Mouse (Mus musculus): ENCODE data around the gene Txlnb. TPM values are rescaled to one million over a fixed set of nuclear protein-coding genes. Genes with fewer than 3 reads are reported as not detected.
"Not testable (repeated sequence)": the region's sequence is repeated elsewhere in the genome, so short reads cannot be mapped to it uniquely, and the experiment has no call there.

The Txlnb gene
- total RNA-seq, 2 experiments from 2014 or later, result 0.34 to 0.39 TPM

DNA sequence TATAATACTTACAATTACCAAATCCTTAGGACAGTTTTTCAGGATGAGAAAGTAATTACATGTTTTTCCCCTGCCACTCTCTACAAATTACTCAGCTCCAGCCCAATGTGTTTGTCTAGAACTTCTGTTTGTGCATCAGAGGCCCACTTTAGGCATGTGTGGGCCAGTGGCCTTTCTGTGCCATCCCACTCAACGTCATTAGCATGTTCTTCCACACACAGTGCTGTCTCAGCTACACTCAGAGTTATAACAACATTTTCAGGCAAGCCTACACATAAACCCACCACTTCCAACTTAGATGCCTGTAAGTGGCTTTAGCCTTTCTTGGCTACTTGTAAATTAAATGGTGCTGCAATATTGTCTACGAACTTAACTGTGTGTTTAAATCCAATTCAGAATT is 5.8 kb downstream of the Txlnb start:
- intact Hi-C loops (cut with DNase I), result no loop called here
- peak in 1 of 2 experiments; percentile 77 for DNase-seq (ENCODE audit: low spot score in 2 of 2)

DNA sequence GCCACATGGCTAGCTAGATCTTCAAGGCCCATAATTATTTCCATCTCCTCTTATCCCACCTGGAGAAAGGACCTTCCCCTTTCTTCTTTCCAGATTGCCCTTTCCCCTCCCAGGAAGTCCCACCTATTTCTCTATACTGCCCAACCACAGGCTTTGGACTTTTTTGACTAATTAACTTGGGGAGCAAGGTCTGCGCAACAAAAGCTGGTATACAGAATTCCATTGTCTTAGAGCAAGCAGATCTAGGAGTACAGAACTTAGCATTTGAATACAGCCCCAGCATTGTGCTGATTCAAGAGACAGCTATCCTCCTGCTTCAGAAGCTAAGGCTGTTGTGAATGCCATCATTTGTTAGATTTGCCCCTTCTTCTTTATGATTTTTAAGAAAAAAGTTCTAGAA is 12.5 kb downstream of the Txlnb start:
- DNase-seq (ENCODE audit: low spot score in 2 of 2), result no peak
- intact Hi-C loops (cut with DNase I), result no loop called here

DNA sequence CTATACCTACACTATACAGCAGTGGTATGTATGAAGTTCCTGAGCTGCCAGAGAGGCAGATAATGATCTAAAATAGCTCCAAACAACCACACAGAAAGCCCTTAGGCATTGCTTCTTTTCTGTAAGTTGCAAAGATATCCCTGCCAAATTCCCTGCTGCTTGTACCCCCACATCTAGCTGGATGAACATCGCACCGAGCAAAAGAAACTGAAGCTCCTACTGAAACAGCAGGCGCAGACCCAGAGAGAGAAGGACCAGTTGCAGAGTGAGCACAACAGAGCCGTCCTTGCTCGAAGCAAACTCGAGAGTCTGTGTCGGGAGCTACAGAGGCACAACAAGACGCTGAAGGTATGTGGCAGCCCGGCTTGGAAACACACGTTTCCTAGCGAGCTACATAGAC is 19.0 kb downstream of the Txlnb start:
- intact Hi-C loops (cut with DNase I), result no loop called here
- DNase-seq (ENCODE audit: low spot score in 2 of 2), result peak in 1 of 2 experiments; percentile 37

DNA sequence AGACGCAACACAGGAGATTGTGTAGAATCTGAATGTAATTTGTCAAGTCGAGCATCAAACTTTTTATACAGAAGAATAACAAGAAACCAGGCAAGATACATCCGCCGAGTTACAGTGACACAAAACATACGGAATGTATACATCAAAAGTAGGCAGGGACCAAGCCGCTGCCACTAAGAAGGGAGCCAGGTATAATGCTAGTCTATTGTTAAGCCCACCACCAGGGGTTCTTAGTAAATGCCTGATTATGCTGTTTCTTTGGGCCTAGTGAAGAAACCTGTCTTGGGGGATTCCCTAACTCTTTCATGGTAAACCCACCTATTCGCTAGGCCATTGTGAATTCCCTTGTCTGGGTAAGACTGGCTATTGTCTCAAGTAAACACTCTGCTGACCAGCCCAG is 24.4 kb downstream of the Txlnb start:
- intact Hi-C loops (cut with DNase I); DNase-seq (ENCODE audit: low spot score in 2 of 2): not testable (repeated sequence)

DNA sequence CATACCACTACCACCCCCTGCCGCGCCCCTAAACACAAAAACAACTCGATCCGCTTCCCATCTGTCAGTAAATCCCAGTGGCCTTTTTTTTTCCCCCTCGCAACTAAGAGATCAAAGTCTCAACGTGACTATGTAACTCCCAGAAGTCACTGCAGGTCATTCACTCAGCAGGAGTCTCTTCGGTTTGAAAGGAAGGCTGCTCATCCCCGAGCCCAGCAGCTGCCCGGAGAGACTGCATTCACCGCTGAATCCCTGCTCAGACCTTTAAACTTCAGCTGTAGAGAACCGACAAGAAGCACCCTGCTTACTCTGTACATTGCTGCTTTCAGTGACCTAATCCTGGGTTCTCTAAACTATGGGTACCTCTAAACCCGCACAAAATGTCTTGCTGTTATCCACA is 31.4 kb downstream of the Txlnb start:
- intact Hi-C loops (cut with DNase I), result no loop called here
- no peak for DNase-seq (ENCODE audit: low spot score in 2 of 2)

DNA sequence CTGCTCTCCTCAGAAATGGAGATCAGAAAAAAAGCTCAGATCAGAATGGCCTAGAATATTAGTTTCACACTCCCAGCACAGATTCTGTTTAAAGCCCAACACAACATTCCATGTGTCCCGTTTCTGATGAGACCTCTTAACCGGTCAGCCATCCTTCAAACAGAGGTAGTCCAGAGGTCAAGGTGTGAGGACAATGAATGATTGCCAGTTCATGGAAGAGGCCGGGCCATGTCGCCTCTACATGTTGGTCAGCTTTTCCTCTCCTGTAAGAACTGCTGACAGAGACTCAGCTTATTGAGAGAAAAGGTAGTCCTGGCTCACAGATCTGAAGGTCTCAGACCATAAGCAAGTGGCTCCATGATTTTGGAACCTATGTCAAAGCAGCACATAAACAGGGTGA is 33.2 kb downstream of the Txlnb start:
- intact Hi-C loops (cut with DNase I), result no loop called here

DNA sequence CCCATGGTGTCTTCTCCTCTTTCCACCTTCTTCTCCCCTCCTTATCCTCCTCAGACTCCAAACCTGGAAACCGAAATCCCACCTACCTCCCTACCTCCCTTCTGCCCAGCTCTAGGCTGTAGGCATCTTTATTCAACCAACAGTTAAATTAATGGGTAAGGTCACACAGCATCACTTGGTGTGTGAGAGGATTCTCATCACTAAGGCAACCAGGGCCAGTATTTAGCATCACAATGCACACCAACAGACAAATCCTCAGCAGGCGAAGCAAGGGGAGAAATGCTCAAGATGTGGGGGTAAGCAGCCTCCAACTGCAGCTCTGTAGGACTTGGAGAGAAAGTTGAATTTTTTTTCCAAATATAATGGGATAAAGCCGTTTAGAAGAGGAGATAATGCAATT is 35.0 kb downstream of the Txlnb start:
- no peak for DNase-seq (ENCODE audit: low spot score in 2 of 2)
- intact Hi-C loops (cut with DNase I), result no loop called here

More for the DNA sequence above, 33.2 kb downstream of the Txlnb start:
- no peak for DNase-seq (ENCODE audit: low spot score in 2 of 2)

DNA sequence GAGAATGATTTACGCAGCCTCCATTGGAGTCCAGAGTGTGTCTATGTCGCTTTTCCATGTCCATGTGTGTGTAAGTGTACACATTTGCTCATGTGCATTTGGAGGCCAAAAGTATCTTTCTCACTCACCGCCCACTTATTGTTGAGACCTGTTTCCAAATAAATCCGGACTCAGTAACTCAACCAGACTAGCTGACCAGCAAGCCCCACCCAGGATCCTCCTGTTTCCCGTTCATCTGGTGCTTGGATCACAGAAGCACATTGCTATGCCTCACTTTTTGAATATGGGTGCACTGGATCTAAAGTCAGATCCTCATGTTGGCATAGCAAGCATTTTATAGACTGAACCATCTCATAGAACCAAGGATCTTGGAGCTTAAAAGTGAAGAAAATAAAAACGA is 39.0 kb downstream of the Txlnb start:
- no peak for DNase-seq (ENCODE audit: low spot score in 2 of 2)
- intact Hi-C loops (cut with DNase I), result loop anchor here (5.0 kb wide), 1 partner anchor 38 kb away; the partner anchor contains the start of gene Txlnb

DNA sequence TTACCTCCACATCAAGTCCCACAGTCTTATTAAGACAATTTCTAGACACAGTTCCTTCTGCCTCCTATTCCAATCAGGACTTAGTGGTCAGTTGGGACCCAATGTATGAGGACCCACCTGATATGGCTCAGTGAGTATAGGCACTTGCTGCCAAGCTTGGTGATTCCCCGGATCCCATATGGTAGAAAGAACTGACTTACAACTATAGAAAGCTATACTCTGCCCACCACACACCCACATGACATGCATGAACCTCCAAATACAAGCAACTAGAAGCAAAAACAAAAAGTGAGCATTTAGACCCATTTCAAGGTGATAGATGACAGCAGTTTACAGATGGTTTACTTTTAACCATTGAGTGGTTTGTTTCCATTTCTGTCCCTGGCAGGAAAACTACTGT is 40.2 kb downstream of the Txlnb start:
- intact Hi-C loops (cut with DNase I), result loop anchor here (5.0 kb wide), 1 partner anchor 39 kb away; the partner anchor contains the start of gene Txlnb
- peak in 1 of 2 experiments; percentile 51 for DNase-seq (ENCODE audit: low spot score in 2 of 2)

DNA sequence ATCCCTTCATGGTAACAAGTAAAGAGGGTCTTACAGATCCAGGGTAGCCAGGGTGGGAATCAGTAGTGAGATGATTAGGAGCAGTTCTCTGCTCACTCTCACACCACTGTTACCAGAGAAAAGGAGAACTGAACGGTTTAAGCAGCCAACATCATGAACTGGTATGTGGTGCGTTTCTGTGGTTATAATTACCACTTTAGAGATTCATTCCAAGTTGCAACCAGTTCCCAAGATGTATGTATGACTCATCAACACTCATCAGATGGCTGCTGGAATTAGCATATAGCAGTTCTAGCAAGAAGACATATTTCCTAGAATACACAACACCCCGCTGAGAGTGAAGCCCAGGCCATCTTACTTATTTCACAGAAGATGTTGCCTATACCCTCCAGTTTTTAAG is 46.0 kb downstream of the Txlnb start:
- intact Hi-C loops (cut with DNase I), result no loop called here
- peak; percentile 42 to 92 for DNase-seq (ENCODE audit: low spot score in 2 of 2)

DNA sequence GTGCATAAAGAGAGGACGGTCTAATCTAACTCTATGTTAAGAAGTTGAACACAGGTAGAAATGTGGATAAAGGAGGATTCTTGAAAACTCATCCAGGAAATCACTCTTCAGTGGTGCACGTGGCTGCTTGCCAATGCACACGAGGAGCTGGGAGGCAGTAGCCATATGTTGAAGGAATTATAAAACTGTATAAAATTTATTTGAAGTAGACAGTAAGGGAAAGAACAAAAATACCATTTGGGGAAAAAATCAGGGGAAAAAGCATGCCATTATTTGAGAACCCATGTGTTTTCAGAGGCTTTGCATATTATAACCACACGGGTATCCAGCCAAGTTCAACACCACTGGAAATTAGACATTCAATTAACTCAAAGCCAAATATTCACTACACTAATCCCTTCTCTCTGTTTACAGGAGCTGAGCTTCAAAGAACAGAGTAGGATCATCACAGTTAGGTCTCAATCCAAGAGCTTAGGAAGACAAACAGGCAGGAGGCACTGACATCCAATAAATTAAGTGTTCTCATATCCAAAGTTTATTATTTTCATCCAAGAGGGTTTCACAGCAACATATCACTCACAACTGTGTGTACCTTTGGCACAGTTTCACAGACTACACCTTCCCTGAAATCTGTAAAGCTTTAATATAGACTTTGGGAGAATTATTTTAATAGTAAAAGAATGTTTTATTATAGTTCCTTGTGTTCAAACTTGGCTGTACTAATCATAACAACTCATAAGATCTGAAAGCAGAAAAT is 48.9 kb downstream of the Txlnb start:
- peak; percentile 40 to 76 for DNase-seq (ENCODE audit: low spot score in 2 of 2)
- intact Hi-C loops (cut with DNase I), result no loop called here

DNA sequence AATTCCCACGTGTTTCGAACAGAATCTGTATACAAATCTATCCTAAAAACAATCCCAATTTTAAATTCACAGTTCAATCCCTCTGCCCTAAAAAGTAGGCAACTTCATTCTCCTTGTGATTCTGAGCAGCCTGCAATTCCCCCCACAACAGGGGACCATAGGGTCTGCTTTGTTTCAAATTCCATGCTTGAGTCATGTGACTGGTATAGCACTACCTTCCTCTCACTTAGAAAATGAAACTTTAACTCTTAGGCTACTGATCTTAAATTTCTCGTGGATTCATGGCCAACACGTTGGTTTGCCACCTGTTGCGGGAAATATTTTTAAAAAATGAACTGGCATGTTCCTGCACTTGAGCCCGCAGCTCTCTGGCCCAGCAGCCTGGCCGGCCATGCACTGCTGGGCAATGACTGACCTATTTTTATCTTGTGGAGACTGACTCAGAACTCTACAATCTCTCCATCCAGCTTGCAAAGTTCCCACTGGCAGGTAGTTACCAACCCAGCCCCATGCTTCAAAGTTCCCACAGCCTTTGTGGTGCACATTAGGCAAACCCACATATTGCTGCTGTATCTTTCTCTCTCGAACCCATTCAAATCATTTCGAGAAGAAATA is 61.7 kb downstream of the Txlnb start:
- DNase-seq (ENCODE audit: low spot score in 2 of 2), result no peak

DNA sequence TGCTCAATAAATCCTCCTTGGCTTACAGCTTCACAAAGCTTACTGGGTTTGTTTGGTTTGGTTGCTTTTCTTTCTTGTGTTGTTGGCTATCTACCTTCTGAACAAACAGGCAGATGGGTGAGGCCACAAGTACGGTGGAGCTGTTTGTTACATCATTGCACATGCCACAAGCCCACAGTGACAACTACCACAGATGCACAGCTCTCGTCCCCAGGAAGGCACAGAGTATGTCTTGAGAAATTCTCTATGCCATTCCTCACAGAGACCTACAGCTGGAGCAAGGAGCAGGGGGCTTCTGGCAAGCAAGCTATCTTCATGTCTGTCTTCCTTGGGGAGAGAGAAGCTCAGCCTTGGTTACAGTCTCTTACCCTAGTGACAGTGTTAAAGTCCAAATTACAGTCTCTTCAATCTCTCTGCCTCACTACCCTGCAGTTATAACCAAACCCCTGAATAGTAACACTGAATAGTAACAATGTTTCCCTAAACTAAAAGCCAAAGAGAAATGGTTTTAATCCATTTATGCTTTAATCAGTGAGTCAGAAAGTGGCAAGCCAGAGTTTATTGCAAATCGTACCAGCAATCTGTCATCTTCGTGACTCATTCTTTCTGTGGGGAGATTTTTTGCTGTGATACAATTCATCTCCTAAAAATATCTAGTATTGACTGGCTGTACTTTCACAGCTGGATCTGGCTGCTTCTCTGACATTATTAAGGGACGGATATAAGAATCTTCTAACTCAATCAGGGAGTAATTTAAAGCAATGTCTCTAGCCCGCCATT is 64.9 kb downstream of the Txlnb start:
- intact Hi-C loops (cut with DNase I), result no loop called here
- DNase-seq (ENCODE audit: low spot score in 2 of 2), result peak; percentile 13 to 63

More for the DNA sequence above, 61.7 kb downstream of the Txlnb start:
- intact Hi-C loops (cut with DNase I), result no loop called here

DNA sequence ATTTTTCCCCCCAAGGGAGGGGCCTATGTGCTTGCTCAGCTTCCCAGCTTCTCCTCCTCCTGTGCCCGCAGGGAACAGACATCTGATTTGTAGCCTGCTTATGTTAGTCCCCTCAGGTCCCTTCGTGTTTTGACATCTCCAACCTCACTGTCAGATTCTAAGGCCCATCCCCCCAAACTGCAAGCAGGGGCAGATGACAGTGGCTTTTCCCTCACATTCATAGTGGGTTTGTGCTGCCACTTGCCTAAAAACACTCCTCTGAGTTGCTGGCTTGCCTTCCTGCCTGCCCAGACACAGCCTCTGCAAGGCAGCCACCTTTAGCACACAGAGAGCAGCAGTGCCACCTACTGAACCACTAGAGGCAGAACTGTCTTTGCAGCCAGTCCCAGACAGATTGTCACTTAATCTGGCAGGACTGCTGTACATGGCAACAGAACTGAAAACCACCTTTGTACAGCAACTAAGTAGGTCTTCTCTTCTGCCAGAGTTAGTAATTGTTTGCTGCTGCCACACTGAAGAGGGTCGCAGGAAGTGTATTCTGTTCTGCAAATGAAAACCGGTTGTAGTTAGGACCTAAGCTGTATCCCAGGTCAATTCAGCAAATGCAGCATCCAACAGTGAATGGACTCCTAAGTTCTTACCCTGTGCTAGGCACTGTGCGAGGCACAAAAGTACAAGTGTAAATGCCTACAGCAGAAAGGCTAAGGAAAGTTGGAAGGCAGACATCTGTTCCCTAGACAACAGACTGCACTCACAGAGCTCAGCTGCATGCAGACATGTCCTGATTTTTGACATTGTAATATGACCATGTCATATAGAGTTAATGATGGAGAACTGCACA is 74.0 kb downstream of the Txlnb start:
- DNase-seq (ENCODE audit: low spot score in 2 of 2), result peak; percentile 72 to 84

DNA sequence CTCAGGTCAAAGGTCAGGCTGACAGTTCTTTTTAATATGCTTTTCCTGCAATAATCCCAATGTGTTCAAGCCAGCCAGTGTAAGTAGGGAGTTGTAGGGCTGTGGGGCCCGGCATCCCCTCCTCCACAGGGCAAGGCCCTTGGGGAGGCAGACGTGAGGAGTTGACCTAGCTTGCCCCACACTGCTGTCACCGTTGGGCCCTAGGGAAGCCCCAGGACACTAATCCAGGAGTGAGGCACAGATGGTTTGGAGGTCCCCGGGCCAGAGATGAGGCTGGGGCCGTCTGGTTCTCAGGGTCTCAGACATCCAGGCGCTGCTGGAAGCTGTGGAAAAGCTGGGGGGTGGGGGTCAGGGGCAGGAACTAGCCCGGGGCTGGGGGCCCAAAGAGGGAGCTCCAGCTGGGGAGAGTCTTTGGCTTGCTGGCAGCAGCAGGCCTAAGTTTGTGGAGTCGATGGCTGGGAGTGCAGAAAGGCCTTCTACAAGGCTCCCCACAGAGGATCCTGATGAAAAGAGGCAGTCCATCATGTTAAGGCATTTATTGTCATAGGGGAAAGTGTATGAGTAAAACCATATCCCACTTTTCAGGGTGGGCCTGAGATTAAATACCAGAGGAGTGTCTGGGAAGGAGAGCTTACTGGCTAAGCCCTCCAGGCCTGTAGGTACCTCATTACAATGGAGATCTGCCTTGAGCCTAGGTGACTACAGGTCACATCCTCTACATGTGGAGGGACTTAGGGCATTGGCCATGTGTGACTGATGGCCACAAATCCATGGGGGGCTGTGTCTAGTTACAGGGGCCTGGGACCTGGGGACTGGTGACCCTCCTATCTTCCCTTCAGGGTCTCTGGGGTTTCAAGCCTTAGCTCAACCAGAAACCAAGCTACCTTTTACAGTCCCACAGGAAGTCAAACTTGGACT is 82.2 kb downstream of the Txlnb start:
- intact Hi-C loops (cut with DNase I), result no loop called here
- no peak for DNase-seq (ENCODE audit: low spot score in 2 of 2)

More for the DNA sequence above, 74.0 kb downstream of the Txlnb start:
- intact Hi-C loops (cut with DNase I), result loop anchor here (1.0 to 5.0 kb wide), 2 partner anchors 137 to 327 kb away; no protein-coding TSS in a partner anchor

DNA sequence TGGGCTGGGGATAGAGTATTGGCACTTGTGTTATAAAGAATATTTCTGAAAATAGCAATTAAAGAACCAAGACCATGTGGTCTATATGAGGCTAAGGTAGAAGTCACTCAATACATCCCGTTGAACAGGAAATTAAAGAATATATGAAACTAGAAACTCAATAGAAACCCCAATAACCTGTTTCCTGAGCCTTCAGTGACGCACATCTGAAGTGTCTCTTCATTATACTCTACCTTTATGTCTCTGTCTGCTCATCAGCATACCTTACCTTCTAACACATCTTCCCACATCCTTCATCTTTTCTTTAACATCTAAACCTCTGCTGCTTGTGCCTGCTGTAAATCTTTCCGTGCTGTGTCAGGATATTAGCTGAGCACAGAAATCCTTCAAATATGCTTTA is 84.0 kb downstream of the Txlnb start:
- no peak for DNase-seq (ENCODE audit: low spot score in 2 of 2)
- intact Hi-C loops (cut with DNase I), result no loop called here

DNA sequence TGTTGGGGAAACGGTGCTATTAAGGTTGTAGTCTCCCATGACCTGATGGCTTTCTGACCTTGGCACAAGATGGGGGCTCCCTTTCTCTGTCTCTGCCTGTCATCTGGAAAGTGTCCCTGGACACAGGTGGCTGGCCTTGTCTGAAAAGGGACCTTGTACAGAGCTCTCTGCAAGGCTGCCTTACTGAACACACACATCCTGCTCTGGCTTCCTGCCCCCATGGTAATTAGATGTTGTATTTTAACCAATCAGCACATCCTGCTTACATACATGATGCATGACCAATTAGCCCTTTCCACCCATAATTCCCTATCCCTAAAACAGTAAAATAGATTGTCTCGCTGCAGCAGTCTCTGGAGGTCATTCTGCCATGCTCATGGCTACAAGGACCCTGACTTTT is 84.7 kb downstream of the Txlnb start:
- intact Hi-C loops (cut with DNase I), result no loop called here
- no peak for DNase-seq (ENCODE audit: low spot score in 2 of 2)
